Mouse (Mus musculus): ENCODE results near the gene Arhgef12. TPM values are rescaled to one million over a fixed set of nuclear protein-coding genes. Genes with fewer than 3 reads are reported as not detected.

The Arhgef12 gene
- total RNA-seq, 1 experiment from 2014 or later, result 123 TPM

DNA sequence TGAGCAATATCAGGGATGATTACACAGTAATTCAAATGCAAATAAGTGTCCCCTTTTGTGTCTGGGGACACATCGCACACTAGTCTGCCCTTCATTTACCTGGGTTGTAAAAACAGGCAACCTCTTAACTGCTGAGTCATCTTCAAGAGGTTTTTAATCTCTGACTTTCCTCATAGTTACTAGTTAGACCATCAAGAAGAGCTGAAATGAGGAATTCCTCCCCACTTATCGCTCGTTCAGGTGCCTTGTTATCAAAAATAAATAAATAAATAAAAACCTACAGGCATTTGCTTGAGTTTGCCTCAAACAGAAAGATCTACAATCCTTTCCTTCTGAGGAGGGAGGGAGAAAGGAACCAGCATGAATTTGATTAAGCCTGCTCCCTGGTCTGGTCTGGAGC lies 1.7 kb upstream of the Arhgef12 start:
- DNase-seq, result no peak

DNA sequence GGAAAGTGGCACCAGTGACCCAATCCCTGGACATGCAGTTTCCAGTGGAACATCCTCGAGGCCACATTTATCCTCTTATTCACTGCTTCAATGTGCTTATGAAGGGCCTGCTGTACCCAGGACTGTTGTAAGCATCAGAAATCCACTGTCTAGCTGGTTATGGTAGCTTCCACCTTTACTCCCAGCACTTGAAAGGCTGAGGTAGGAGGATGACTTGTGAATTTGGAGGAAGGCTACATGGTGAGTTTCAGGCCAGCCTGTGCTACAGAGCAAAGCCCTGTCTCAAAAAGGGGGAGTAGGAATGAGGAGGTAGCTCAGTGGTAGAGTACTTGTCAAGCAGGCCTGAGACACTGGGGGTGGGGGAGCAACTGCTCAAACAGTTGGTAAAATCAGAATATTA lies 1.0 kb upstream of the Arhgef12 start:
- DNase-seq, result no peak

DNA sequence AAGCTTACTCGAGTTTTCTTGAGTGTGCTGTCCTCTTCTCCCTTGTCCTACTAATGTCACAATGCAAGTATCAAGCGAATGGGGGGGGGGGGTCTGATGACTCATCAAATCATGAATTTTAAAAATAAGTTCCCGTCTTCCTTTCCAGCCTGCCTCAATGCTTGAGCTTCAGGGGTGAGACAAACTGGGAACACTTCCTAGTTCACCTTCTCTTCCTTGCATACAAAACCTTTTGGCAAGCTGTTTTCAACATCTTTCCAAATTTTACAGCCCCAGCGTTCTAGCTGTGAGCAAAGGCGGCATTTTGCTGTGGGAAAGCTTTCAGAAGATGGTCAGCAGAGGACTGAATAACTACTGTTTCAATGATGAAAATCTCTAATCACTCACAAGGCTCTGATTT lies 516 bp upstream of the Arhgef12 start:
- DNase-seq, result no peak

DNA sequence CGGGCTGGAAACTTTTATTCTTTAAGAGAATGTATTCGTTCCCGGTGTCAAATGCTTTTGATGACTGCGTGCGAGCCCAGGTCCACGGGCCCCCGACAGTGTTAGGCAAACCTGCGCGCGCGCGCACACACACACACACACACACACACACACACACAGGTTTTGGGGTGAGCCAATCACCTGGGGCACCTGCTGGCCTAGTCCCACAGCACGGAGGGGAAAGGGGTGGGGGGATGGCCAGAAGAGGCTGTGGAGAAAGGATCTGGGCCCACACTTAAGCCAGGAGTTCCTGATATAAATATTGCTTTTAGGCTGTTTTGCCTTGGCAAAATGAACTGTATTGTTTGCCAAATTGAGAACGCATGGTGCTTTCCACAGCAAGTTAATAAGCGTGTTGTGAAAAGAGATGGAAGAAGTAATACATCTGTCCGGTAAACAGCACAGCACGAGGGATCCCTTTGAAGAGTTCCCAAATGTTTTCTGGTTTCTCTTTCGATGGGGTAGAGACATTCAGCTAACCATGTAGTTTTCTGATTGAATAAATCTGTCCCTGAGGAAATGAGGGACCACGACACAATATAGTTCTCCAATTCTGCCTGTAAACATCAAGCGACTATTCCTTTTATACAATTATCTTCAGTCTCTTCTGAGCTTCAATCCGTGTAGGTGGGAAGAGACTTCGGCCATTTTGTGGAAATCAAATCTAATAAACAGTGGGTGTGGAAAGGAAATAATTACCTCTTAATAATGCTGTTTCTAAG lies 433 bp downstream of the Arhgef12 start:
- DNase-seq, result peak; percentile 64

DNA sequence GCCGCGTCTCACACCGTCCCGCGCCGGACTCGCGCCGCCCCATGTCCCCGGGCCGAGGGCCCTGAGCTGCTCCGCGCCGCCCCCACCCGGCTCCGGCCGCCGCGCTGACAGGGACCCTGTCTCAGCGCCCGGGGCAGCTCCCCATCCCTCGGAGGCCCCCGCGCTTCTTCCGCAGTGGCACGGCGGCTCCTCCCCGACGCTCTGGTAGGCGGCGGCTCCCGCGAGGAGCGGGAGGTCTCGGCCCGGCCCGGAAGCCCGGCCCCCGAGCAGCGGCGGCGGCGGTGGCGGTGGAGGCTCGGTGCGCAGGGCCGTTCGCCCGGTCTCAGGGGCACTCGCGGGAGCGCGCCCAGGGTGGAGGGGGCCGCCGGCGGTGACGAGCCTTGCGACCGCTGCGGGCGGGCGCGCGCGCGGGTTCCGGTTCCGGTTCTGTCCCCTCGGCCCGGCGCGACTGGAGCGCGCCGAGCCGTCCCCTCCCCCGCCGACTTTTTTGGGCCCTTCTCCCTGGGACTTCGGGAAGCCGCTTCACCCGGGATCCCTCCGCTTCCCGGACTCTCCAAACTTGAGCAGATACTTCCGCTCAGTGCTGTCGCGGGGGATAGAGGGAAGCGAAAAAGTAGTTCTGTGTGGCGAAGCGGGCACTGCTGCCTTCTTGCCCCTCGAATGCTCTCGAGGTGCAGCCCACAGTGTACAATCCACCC lies 1.2 kb downstream of the Arhgef12 start:
- peak; percentile 97 for DNase-seq

DNA sequence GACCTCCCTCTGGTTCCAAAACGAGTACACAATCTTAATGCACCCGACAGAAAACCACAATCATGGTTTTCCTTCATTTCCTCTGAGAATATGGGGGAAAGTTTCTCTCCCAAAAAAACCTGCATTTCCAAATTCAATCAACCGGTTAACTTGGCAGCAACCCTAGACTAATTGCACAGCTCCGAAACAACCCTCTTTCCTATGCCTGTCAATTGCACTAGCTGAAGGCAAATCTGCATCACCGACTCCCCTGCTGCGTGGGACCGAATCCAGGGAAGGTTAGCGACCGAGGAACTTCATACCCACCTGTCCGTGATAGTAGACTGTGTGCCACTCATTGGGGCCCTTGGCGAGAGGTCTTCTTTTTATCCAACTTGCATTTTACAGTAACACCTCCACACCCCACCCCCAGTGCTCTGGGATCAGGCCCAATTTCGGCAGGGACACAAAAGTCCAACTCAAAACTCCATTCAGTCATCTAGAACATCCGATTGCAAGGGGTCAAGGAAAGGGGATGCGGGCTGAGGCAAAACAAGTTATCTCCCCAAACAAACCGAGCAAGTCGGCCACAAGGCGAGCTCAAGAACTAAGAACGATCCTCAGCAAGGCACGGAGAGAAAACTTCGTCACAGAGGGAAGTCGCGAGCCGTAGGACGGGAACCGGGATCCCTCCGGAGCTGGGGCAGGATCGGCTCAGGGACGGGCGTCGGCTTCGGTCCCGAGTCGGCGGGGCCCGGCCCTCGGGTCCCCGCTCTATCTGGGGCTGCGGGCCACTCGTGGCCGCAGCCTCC lies 2.0 kb downstream of the Arhgef12 start:
- DNase-seq, result peak; percentile 52

DNA sequence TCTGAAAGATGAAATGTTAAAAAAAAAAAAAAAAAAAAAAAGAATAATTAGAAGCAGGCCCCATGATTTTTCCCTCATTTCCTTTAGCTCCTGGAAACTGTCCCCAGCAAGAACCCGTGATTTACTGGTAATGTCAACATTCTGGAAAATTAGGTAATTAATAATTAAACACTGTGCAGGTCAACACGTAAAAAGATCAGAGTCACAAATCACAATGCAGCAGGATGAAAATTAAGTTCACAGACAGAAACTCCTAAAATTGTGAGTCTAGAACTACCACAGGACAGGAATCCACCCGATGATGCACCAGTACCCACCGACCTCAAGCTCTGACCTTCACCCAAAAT lies 2.5 kb downstream of the Arhgef12 start:
- DNase-seq, result peak; percentile 52

DNA sequence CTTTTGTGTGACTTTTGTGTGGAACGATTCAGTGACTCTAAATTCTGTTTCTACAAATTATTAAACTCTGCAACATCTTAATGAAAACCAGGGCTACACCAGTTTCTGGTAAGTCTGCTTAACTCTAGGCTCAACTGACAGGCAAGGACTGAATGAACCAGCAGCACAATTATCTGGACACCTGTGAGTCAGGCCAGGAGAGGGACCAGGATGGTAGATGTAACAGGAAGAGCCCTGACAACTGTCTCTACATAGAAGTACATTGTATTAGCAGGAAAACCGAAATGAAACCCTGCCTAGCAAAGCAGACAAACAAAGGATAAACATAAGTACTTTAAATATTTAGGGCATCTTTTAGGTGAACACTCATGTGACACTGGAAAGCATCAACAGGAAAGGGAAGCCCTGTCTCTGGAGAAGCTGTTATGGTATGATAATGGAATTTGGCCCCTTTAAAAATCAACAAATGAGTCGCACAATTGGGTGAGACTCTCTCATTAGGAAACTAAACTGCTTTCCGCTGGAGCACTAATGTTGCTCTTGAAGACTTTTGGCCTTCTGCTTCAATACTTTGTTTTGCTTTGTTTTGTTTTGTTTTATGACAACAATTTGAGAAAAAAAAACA lies 3.3 kb downstream of the Arhgef12 start:
- no peak for DNase-seq

DNA sequence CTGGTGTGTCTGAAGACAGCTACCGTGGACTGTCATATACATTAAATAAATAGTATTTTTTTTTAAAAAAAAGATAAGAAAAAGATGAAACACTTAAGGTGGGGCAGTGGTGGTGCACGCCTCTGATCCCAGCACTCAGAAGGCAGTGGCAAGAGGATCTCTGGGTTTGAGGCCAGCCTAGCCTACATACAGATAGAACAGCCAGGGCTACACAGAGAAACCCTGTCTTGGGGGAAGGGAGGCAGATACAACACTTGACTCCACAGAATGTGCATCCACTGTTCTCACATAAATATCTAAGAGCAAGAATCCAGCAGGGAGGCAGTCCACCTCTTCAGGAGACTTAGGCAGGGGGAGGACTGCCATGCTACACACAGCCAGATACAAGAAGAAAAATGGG lies 4.1 kb downstream of the Arhgef12 start:
- no peak for DNase-seq

DNA sequence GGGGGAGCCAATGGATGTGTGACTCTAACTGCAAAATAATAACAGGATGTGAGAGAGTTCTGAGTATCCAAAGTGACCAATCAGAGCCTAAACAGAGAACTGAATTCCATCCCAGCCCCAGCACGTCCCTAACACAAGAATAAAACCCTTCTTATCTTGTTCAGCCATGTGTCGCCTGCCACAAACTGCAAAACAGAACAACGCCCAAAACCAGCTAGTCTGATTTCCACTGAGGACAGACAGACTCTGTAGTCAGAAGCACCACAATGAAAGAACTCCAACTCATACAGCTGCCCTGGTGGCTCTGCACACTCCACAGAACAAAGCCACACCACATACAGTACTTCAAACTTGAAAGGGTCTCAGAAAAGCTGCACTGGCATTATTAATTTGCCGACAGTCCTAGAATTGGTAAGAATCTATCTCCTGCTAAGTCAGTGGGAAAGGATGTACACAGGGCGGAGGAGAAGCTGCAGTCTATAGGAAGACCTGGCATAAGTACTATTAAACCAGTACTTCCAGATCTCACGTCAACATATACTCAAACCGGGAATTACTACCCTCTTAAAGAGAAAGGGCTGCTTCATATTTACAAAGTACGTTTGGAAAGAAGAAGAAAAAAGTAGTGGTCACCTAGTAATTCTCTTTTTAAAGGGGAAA lies 5.0 kb downstream of the Arhgef12 start:
- no peak for DNase-seq

DNA sequence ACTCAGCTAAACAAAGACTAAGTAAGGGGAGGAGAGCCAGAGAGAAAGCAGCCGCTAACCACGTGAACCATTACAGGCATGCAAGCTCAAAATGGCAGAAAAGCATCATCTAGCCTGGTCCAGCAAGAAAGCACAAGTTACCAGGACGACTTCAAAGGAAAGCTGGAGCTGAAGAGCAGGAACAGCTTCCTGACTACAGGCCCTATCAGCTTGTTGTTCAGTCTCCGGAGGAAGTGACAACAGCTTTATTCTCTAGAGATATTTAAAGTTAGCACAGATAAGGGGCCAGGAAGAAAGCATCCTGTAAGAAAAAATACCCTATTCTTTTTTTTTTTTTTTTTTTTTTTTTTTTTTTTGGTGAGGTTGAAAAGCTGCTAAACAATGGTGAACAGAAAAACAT lies 8.1 kb downstream of the Arhgef12 start:
- DNase-seq, result no peak

DNA sequence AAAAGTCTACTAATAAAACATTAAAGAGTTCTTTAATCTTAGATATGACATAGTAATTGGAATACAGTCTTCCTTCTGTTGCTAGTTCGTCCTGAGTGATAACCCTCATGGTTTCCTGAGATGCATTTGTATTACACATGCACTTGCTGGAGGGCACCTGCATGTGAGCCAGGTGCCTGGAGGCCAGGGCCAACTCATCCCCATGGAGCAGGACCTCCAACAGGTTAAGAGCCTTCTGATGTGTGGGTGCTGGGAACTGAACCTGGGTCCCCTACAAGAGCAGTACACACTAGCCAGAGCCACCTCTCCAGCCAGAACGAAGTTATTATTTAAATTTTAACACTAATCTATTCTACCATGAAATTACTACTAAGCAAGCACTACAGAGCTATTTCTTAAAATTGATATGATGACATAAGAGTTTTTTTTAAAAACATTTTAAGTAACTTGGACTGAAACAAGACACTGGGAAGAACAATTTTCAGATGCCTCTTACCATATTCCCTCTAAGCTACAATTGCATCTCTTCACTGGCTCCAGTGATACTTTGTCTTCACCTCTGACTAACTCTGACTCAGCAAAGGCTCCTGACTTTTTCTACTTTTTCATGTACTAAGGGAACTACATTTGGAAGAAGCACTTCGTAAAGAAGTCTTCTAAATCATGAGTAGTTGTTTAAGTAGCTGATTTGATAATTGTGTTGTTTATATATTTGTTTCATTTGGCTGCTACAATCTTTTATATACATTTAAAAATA lies 9.1 kb downstream of the Arhgef12 start:
- DNase-seq, result no peak

DNA sequence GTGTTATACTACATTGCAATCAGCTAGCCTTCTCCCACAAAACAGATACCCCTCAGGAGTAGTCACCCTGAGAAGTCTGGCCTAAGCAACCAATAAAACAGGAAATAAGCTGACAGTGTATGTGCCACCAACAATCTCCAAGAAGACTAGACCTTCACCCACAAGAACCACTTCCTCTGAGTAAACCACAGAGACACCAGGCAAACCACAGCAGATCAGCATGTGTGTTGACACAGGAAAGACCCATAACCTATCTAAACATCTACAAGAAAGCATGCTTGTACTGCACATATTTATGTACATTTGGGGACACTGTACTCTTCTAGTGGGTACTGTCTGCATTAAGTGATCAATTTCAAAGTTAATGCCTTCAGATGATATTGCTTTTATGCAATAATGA lies 10.7 kb downstream of the Arhgef12 start:
- DNase-seq, result no peak

DNA sequence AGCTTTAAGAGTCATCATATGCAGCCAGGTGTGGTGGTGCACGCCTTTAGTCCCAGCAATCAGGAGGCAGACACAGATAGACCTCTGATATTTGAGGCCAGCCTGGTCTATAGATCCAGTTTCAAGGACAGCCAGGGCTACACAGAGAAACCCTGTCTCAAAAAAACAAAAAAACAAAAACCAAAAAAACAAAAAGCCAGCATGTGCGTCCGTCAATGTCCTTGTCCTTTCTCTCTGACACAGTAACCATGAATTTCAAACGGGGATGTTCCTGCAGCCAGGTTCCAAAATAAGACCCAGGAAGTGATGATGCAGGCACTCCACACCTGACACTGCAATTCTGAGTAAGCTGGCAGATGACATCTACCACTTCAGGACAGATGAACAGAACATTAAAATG lies 12.2 kb downstream of the Arhgef12 start:
- DNase-seq, result no peak

DNA sequence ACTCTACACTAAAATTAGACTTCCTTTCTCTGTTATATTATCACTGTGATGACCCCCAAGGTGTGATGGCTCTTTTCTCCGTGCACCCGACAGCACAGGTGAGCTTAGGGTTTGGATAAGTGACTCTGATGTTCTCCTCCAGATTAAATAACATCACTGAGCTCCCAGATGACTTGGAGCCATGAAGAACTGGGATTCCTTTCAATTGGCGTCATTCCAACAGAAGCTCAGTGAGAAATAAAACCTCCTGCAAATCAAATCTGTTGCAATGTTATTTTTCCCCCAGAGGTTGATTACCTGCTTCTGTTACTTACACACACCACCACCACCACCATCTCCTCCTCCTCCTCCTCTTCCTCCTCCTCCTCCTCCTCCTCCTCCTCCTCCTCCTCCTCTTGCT lies 13.2 kb downstream of the Arhgef12 start:
- peak; percentile 23 for DNase-seq

DNA sequence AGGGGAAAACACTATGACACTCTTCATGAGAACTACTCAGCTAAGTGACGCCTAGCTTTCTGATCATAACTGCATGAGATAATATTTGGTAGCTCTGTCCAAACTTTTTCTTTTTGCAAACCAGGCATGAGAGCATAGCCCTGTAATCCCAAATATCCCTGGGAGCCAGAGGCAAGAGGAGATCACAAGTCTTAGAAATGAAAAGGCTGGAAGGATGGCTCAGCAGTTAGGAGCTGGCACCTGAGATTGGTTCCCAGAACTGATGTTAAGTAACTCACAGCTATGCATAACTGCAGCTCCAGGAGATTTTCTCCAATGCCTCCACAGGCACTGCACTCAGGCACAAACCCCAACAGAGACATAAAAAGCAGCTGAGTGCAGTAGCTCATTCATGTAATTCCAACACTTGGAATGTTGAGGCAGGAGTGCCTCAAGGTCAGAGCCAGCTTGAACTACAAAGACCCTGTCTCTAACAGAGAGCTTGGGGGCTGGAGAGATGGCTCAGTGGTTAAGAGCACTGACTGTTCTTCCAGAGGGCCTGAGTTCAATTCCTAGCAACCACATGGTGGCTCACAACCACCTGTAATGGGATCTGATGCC lies 21.3 kb downstream of the Arhgef12 start:
- no peak for DNase-seq

DNA sequence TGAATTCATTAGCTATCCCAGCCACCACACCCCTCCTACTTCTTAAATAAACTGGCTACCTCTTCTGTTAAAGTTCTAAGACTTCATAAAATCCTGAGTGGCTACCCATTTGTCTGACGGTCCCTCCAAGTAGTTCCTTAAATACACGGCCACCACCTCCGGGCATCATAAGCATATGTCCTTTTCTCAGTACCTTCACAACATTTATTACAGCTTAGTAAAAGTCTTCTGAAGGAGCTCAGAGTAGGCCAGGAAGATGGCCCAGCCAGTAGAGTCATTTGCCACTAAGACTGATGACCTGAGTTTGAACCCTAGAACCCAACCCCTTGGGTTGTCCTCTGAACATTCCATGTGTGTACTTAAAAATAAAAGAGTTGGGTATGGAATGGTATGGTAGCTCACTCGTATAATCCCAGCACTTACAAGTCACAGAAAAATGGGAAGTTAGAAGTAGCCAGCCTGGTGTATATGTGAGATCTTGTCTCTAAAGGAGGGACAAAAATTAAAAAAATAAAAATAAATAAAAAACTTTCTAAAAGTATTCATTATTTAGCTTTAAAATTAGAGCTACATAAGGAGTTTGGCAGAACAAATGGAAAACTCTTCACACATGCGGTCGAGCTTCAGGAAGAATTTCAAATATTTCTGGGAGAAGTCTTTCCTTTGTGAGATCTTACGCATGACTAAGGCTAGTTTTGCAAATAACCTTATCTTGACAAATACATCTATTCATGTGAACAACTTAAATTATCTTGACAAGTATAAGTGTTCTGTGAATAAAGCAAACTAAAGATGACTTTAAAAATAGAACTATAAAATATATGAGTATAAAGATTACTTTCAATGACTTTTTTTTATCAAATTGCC lies 22.3 kb downstream of the Arhgef12 start:
- DNase-seq, result no peak

DNA sequence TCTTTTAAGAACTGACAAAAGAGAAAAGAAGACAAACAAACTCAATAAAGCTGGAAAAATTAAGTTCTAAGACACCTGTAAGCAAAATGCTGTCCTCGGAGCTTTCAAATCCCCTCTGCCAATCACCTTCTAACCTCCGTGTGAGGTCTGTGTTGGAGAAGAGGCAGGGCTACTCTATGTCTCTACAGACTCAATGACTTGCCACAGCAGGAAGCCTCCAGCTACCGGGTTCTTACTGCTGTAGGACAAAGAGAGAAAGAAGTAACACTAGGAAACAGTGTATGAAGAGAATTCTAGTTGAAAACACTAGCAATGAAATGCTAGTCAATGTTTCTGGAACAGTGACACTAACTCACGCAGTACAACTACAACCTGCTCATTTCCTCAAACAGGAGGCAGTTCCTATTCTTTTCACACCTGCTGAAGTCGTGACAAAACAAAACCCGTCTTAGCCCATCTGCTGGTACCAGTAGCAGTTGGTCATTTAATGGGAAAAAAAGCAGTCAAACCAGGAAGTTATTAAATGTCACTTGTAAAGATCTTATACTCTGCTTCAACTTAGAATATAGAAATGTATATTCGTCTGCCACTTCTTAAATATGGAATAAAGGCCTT lies 23.5 kb downstream of the Arhgef12 start:
- no peak for DNase-seq

DNA sequence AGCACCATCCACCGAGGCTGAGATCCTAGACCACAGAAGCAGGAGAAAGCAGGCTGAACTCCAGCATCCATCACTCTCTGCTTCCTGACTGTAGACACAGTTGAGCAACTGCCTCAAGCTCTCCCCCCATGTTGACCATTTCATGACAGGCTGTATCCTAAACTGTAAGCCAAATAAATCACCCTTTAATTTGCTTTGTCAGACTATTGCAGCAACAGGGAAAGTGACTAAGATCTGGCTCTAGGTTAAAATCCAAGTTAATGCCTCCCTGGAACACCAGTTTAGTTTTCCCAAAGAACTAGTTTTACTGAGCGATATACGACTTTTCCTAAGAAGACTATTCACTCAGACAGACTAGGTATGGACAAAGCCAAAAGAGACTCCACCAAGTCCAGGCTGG lies 28.3 kb downstream of the Arhgef12 start:
- DNase-seq, result no peak

DNA sequence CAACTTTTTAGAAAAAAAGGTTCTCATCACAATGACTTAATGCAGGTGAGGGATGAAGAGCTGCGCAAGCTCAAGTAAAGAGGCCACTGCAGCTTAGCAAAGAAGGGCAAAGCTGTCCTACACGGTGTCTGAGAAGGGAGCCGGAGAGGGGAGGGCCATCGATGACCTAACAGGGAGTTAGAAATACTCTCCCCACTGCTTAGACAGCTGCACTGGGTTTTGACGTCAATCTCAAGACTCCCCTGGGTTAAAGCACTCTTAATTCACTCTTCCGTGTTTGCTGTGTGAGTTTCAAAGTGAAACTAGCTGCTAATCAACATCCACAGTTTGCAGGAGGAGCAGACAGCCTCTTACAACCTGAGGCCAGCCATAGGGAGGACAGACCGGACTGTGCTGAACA lies 30.9 kb downstream of the Arhgef12 start:
- DNase-seq, result no peak

All from adrenal gland, postnatal 14 days (tissue).